Mouse (Mus musculus): ENCODE data around the gene Nupr1. TPM values are rescaled to one million over a fixed set of nuclear protein-coding genes. Genes with fewer than 3 reads are reported as not detected.

The Nupr1 gene
- polyA plus RNA-seq, 1 experiment: 102 TPM

- Histone ChIP-seq H3K4me1 (ENCODE audit: control insufficient read depth, insufficient read depth, low read length) (no peaks in the 10 kb centered on the region), H3K4me3 (replicated peaks; ENCODE audit: extremely low read depth, low read depth, low read length) (no peak overlapping the region)
- WGBS: 54% methylated on average over 3 of the region's 3 CpGs
- DNase-seq: peak; percentile 17
- TF ChIP-seq POLR2A (IDR thresholded peaks at IDR 0.05; ENCODE audit: borderline replicate concordance, extremely low read depth, low read depth, low read length) (no peak), CTCF (IDR thresholded peaks at IDR 0.05; ENCODE audit: insufficient read depth, low read length) (no peak)
Observed at GRCm38 (mm10) chr7:126607064-126607463, 23.6 kb downstream of the Nupr1 start.

GRCm38 (mm10) chr7:126606611-126607010, 24.1 kb downstream of the Nupr1 start:
- no peak for DNase-seq
- H3K4me3 ChIP-seq (replicated peaks; ENCODE audit: extremely low read depth, low read depth, low read length): no peak overlapping the region
- no peaks in the 10 kb centered on the region for H3K4me1 ChIP-seq (ENCODE audit: control insufficient read depth, insufficient read depth, low read length)
- 38% methylated on average over 5 of the region's 5 CpGs for WGBS
- TF ChIP-seq CTCF (IDR thresholded peaks at IDR 0.05; ENCODE audit: insufficient read depth, low read length) (no peak), POLR2A (IDR thresholded peaks at IDR 0.05; ENCODE audit: borderline replicate concordance, extremely low read depth, low read depth, low read length) (no peak)

GRCm38 (mm10) chr7:126602650-126603049, 28.0 kb downstream of the Nupr1 start:
- TF ChIP-seq CTCF (IDR thresholded peaks at IDR 0.05; ENCODE audit: insufficient read depth, low read length) (no peak), POLR2A (IDR thresholded peaks at IDR 0.05; ENCODE audit: borderline replicate concordance, extremely low read depth, low read depth, low read length) (no peak)
- 74% methylated on average over 3 of the region's 3 CpGs for WGBS
- Histone ChIP-seq H3K4me3 (replicated peaks; ENCODE audit: extremely low read depth, low read depth, low read length) (no peak overlapping the region), H3K4me1 (ENCODE audit: control insufficient read depth, insufficient read depth, low read length) (no peaks in the 10 kb centered on the region)
- DNase-seq: no peak

GRCm38 (mm10) chr7:126601896-126602295, 28.8 kb downstream of the Nupr1 start:
- DNase-seq: no peak
- no peaks in the 10 kb centered on the region for H3K4me1 ChIP-seq (ENCODE audit: control insufficient read depth, insufficient read depth, low read length)
- TF ChIP-seq POLR2A (IDR thresholded peaks at IDR 0.05; ENCODE audit: borderline replicate concordance, extremely low read depth, low read depth, low read length) (no peak), CTCF (IDR thresholded peaks at IDR 0.05; ENCODE audit: insufficient read depth, low read length) (no peak)
- H3K4me3 ChIP-seq (replicated peaks; ENCODE audit: extremely low read depth, low read depth, low read length): no peak overlapping the region
- 28% methylated on average over 5 of the region's 5 CpGs for WGBS

GRCm38 (mm10) chr7:126598919-126599318, 31.7 kb downstream of the Nupr1 start:
- 70% methylated on average over 6 of the region's 6 CpGs for WGBS
- DNase-seq: no peak
- Histone ChIP-seq H3K4me1 (ENCODE audit: control insufficient read depth, insufficient read depth, low read length) (no peaks in the 10 kb centered on the region), H3K4me3 (replicated peaks; ENCODE audit: extremely low read depth, low read depth, low read length) (no peak overlapping the region)
- TF ChIP-seq CTCF (IDR thresholded peaks at IDR 0.05; ENCODE audit: insufficient read depth, low read length) (no peak), POLR2A (IDR thresholded peaks at IDR 0.05; ENCODE audit: borderline replicate concordance, extremely low read depth, low read depth, low read length) (no peak)

GRCm38 (mm10) chr7:126596414-126596813, 34.2 kb downstream of the Nupr1 start:
- Histone ChIP-seq H3K4me3 (replicated peaks; ENCODE audit: extremely low read depth, low read depth, low read length) (no peak overlapping the region), H3K4me1 (ENCODE audit: control insufficient read depth, insufficient read depth, low read length) (no peaks in the 10 kb centered on the region)
- WGBS: 55% methylated on average over 6 of the region's 6 CpGs
- DNase-seq: no peak
- TF ChIP-seq CTCF (IDR thresholded peaks at IDR 0.05; ENCODE audit: insufficient read depth, low read length) (no peak), POLR2A (IDR thresholded peaks at IDR 0.05; ENCODE audit: borderline replicate concordance, extremely low read depth, low read depth, low read length) (no peak)

GRCm38 (mm10) chr7:126595890-126596289, 34.8 kb downstream of the Nupr1 start:
- H3K4me3 ChIP-seq (replicated peaks; ENCODE audit: extremely low read depth, low read depth, low read length): no peak overlapping the region
- DNase-seq: no peak
- H3K4me1 ChIP-seq (ENCODE audit: control insufficient read depth, insufficient read depth, low read length): no peaks in the 10 kb centered on the region
- TF ChIP-seq POLR2A (IDR thresholded peaks at IDR 0.05; ENCODE audit: borderline replicate concordance, extremely low read depth, low read depth, low read length) (no peak), CTCF (IDR thresholded peaks at IDR 0.05; ENCODE audit: insufficient read depth, low read length) (no peak)
- 73% methylated on average over 5 of the region's 5 CpGs for WGBS

GRCm38 (mm10) chr7:126594862-126595561, 35.6 kb downstream of the Nupr1 start, which contains the start of gene Il27:
TSS of gene Il27 (minus strand) at chr7:126594941.
- TF ChIP-seq POLR2A (IDR thresholded peaks at IDR 0.05; ENCODE audit: borderline replicate concordance, extremely low read depth, low read depth, low read length) (no peak), CTCF (IDR thresholded peaks at IDR 0.05; ENCODE audit: insufficient read depth, low read length) (no peak)
- WGBS: 74% methylated on average over 11 of the region's 11 CpGs
- no peak for DNase-seq
- H3K4me1 ChIP-seq (ENCODE audit: control insufficient read depth, insufficient read depth, low read length): no peaks in the 10 kb centered on the region
- H3K4me3 ChIP-seq (replicated peaks; ENCODE audit: extremely low read depth, low read depth, low read length): no peak within 1 kb of the TSS

- peak; percentile 48; the same call in 1 of the 2 replicates for TF ChIP-seq CTCF (IDR thresholded peaks at IDR 0.05; ENCODE audit: insufficient read depth, low read length)
- TF ChIP-seq POLR2A (IDR thresholded peaks at IDR 0.05; ENCODE audit: borderline replicate concordance, extremely low read depth, low read depth, low read length): no peak
- peak; percentile 50 for DNase-seq
- 12% methylated on average over 16 of the region's 16 CpGs for WGBS
- no peaks in the 10 kb centered on the region; the same call in 1 of the 2 replicates for H3K4me1 ChIP-seq (ENCODE audit: control insufficient read depth, insufficient read depth, low read length)
- H3K4me3 ChIP-seq (replicated peaks; ENCODE audit: extremely low read depth, low read depth, low read length): no peak overlapping the region
Observed at GRCm38 (mm10) chr7:126587779-126588178, 42.9 kb downstream of the Nupr1 start.

GRCm38 (mm10) chr7:126586839-126587238, 43.8 kb downstream of the Nupr1 start:
- 26% methylated on average over 8 of the region's 8 CpGs for WGBS
- peak; percentile 52 for DNase-seq
- no peak for TF ChIP-seq CTCF (IDR thresholded peaks at IDR 0.05; ENCODE audit: insufficient read depth, low read length)
- TF ChIP-seq POLR2A (IDR thresholded peaks at IDR 0.05; ENCODE audit: borderline replicate concordance, extremely low read depth, low read depth, low read length): peak; percentile 23; the same call in 1 of the 2 replicates
- H3K4me3 ChIP-seq (replicated peaks; ENCODE audit: extremely low read depth, low read depth, low read length): no peak overlapping the region
- no peaks in the 10 kb centered on the region; the same call in 1 of the 2 replicates for H3K4me1 ChIP-seq (ENCODE audit: control insufficient read depth, insufficient read depth, low read length)
